Comparison of ENCODE assay signal across 9 mouse cellular contexts in the genomic region with DNA sequence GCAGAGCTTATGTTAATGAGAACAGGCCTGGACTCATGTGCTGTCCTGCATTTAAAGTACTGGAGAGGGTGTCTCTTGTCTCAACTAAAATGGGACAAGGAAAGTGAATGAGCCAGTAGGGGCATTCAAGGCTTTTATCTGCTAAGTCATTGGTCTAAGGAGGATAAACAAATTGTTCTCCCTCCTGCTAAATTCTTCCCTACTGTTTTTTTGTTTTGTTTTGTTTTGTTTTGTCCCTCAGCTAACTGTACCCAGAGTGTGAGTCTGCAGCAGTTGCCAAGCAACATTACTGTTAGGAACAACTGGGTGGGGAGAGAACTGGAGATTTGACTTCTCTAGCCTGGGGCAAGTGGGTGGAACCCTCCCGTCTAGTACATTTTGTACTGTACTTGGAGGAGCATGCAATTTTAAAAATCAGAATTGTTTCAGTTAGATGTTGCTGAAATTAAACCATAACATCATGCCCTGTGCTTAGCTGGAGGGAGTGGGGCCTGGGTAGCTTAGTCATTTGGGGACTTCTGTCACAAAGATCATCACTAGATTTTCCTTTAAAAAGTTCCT. TPM values are rescaled to one million over a fixed set of nuclear protein-coding genes. Genes with fewer than 3 reads are reported as not detected.
A peak's percentile ranks its signal among the peaks of the same experiment; 100 is the strongest.
DNase-seq lines count a peak whose midpoint lies in the region; TF ChIP-seq lines count a peak whose summit lies in the region.
"Had no signal": no experiment of that assay in that cellular context is flagged by ENCODE, and none has a peak within 500 bp of the region (broad histone marks: within the 10 kb centered on the region; RNA-seq: fewer than 3 reads in every experiment).

No protein-coding gene starts in this region.

- peak; percentile 80 to 88 for DNase-seq in lung, adult 18-20 months
- DNase-seq in lung, adult 2 months = no peak
- peak; percentile 70 for DNase-seq in c-Kit-positive CD71-positive TER-119-negative erythroid progenitor cells, embryonic 14.5 days (ENCODE audit: low read depth)
- DNase-seq in heart, postnatal 4 days = peak; percentile 37
- DNase-seq in skeletal muscle tissue, adult 2 months (ENCODE audit: low read depth, low spot score) = peak; percentile 83
- no peak for DNase-seq in retina, postnatal 1 day
- DNase-seq in frontal cortex, adult 2 months (ENCODE audit: extremely low spot score in 1 of 2, low spot score in 1 of 2) = no peak
- DNase-seq: lung, embryonic 14.5 days had no signal

- peaks cover 3% of the 10 kb centered on the region; the same call in 1 of the 2 replicates for H3K4me1 ChIP-seq in lung, adult 2 months (ENCODE audit: control insufficient read depth, insufficient read depth, low read length)

- no peak overlapping the region for H3K4me3 ChIP-seq in lung, adult 2 months (replicated peaks; ENCODE audit: extremely low read depth, low read depth, low read length)
- H3K4me3 ChIP-seq: forebrain, embryonic 10.5 days had no signal

- TF ChIP-seq CTCF in lung, adult 2 months (IDR thresholded peaks at IDR 0.05; ENCODE audit: insufficient read depth, low read length) = no peak

- no peak for TF ChIP-seq POLR2A in lung, adult 2 months (IDR thresholded peaks at IDR 0.05; ENCODE audit: borderline replicate concordance, extremely low read depth, low read depth, low read length)

- 19% methylated on average over 1 of the region's 1 CpGs for WGBS in lung, adult 2 months

RNA-seq across cellular contexts. Expression of gene Wee1, which starts 5.0 kb away (rescaled TPM):
- polyA plus RNA-seq in lung, adult 2 months (2012; rRNA removed) = 2.9 and 5.9 TPM in 2 replicates
- 10 to 100 TPM; 42.5 to 45.8 TPM for total RNA-seq in heart, postnatal 4 days (2021)
- polyA plus RNA-seq in frontal cortex, adult 2 months (2012; rRNA removed) = 11.8 and 12.6 TPM in 2 replicates

RNA-seq across cellular contexts. Expression of gene Zfp143, which starts 55.8 kb away (rescaled TPM):
- 12.5 and 15.0 TPM in 2 replicates for polyA plus RNA-seq in lung, adult 2 months (2012; rRNA removed)
- 10 to 100 TPM; 12.9 to 14.4 TPM for total RNA-seq in heart, postnatal 4 days (2021)
- 11.4 and 14.0 TPM in 2 replicates for polyA plus RNA-seq in frontal cortex, adult 2 months (2012; rRNA removed)

Comparison
In these comparisons a context has a peak if more than half of its experiments do, and no peak if none do; other contexts are left out.
1. DNase-seq: peak in lung, adult 18-20 months (2 of 2), c-Kit-positive CD71-positive TER-119-negative erythroid progenitor cells, embryonic 14.5 days (single experiment), heart, postnatal 4 days (single experiment) and skeletal muscle tissue, adult 2 months (single experiment); none in lung, adult 2 months (single experiment), retina, postnatal 1 day (single experiment) and frontal cortex, adult 2 months (0 of 2).